Mouse (Mus musculus): ENCODE measurements around the gene Olfr1208.

The Olfr1208 gene

DNA sequence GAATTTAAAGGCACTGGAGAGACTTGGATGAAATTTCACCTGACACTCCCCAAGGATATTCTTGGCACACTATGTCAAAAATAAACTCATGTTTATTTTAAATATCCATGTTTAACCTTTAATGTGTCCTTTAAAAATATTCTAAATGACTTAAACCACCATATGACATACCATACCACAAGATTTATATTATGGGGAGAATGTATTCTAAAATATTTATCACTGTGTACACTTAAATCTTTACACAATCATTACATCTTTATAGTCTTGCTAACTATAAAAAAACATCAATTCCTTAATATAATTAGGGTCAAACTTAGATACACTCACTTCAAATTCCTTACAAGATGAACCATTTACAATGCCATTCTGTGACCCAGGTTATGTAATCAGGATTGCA lies at the start of gene Olfr1208:
Gene Olfr1208 (minus strand): TSS at position 101 of the 400 bp plus-strand sequence.
- DNase-seq (ENCODE audit: low spot score in 2 of 2) = no peak

- no peak for DNase-seq (ENCODE audit: low spot score in 2 of 2)
These were observed 35.9 kb upstream of the Olfr1208 start, which contains the start of gene Olfr1211 for GRCm38 (mm10) chr2:88938011-88938410. Olfr1211 (minus strand) TSS chr2:88938111.

- DNase-seq (ENCODE audit: low spot score in 2 of 2) = no peak
These were observed 12.9 kb upstream of the Olfr1208 start, which contains the start of gene Olfr1209 for GRCm38 (mm10) chr2:88915057-88915456. Olfr1209 (minus strand) TSS chr2:88915157.

- no peak for DNase-seq (ENCODE audit: low spot score in 2 of 2)
These were observed 39.2 kb downstream of the Olfr1208 start, which contains the start of gene Olfr1206 for GRCm38 (mm10) chr2:88862931-88863330. Olfr1206 (plus strand) TSS chr2:88863231.

DNA sequence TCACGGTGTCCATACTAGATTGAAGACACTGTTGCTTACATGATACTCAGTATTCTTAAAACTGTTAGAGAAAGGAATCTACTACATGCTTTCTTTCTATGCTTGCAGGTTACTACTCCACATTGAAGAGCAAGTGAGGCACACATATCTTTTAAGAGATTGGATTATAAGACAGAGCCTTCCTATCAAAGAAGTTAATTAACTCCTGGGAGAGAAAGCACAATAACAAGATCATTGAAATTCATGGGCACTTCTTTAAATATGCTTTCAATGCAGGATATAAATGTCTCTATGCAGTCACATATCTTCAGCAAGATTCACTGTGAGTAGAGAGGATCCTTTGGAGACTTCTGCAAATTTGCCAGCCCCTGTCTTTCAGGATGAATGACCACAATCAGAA lies 53.1 kb downstream of the Olfr1208 start, which contains the start of gene Olfr1204:
Gene Olfr1204 (plus strand): TSS at position 301 of the 400 bp plus-strand sequence.
- DNase-seq (ENCODE audit: low spot score in 2 of 2) = no peak
